Mouse (Mus musculus) left cerebral cortex, postnatal 4 days (tissue): Measurements from ENCODE around the gene Srarp. TPM values are rescaled to one million over a fixed set of nuclear protein-coding genes. Genes with fewer than 3 reads are reported as not detected.

ENCODE experiments used
- DNase-seq: peaks from one replicate; pipeline ENCODE4 v3.0.0-alpha.2; 2022
- intact Hi-C: fragments of 180-260 bp; cut with DNase I; formaldehyde crosslinking; loops from one replicate; pipeline ENCODE4 v1.15.1; 2025
- total RNA-seq, 2 experiments: library from RNA; stranded (reverse); gene quantifications; 2 replicates each; pipeline ENCODE4 v1.2.3; 2021

The Srarp gene
- total RNA-seq, 2 experiments from 2014 or later: 1.5 to 1.8 TPM

DNA sequence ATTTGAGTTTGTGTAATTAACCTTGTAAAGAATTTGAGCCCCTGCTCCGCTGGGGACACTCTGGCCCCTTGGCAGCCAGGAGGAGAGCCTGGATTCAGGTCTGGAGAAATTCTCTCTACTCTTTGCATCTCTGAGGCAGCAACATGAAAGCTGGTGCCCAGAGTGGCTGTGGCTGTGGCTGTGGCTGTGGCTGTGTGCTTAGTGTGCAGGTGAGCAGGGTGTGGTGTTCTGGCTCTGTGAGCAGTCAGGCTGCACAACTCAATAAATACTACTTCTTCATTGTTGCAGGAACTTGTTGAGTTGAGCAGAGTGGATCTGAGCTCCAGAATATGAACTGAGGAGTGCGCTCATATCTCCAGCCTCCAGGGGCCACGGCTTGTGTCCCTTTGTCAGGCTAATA lies 23.0 kb upstream of the Srarp start:
- intact Hi-C loops: no loop called here
- DNase-seq: peak; percentile 17

DNA sequence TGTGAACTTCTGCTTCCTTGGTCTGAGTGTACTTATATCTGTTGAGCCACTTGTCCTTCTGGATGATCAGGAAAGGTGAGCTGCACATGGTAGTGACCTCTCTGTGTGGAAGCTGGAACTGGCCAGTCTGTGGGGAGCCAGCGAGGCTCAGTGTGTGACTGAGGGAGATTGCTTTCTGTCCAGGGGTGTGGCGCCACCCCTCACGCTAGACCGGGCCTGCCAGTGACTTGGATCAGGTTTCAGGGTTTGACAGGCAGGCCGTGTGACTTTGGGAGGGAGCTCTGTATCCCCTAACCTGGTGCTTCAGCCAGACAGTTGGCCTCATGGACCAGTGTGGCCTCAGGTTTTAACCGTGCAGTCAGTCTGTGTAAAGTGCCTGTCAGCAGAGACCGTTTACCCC lies 22.3 kb upstream of the Srarp start:
- no peak for DNase-seq
- intact Hi-C loops: no loop called here

DNA sequence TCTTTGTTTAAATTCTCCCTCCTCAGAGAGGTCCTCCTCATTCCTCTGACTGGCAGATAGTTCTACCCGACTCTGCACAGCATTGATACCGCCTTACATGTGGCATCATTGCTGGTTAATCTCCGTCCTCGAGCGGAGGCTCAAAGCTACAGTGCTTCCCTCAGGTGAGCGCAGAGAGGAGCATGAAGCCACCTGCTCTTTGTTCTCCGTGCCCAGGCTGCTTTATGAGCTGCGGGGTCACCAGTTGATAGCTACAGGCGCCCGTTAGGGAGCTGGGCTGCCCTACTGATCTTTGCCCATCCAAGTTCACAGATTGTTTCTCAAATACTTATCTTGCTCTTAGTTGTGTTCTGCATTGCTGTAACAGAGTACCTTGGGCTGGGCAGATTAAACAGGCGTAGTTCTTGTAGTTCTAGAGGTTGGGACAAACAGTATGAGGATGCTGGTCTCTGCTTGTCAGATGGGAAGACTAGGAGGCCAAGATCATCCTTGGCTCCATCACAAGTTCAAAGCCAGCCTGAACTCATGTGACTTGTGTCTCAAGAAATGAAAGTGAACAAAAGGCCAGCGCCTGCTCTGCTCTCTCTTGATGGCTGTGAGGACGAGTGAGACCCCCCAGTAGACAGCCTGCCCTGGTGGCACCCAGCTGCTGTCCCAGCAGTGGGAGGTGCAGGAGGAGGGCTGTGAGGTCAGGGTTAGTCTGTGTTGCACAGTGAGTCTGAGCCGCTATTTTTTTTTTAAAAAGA lies 20.5 kb upstream of the Srarp start:
- DNase-seq: no peak
- intact Hi-C loops: no loop called here

DNA sequence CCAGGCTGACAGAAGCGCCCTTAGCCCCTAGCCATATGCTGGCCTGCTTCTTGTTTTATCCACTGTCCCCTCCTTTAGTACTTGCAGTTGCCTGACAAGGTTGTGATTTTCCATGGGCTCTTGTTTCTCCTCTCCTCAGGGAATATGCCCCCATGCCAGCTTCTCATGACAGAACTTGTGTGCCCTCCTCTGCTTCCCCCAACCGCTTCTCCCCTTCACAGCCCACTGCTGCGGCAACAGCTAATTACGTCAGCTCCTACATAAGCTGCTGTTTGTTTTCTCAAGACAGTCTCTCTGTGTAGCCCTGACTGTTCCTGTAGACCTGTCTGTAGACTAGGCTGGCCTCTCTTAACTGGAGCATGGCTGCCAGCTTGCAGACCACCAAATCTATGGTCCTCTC lies 19.6 kb upstream of the Srarp start:
- intact Hi-C loops: no loop called here
- DNase-seq: no peak

DNA sequence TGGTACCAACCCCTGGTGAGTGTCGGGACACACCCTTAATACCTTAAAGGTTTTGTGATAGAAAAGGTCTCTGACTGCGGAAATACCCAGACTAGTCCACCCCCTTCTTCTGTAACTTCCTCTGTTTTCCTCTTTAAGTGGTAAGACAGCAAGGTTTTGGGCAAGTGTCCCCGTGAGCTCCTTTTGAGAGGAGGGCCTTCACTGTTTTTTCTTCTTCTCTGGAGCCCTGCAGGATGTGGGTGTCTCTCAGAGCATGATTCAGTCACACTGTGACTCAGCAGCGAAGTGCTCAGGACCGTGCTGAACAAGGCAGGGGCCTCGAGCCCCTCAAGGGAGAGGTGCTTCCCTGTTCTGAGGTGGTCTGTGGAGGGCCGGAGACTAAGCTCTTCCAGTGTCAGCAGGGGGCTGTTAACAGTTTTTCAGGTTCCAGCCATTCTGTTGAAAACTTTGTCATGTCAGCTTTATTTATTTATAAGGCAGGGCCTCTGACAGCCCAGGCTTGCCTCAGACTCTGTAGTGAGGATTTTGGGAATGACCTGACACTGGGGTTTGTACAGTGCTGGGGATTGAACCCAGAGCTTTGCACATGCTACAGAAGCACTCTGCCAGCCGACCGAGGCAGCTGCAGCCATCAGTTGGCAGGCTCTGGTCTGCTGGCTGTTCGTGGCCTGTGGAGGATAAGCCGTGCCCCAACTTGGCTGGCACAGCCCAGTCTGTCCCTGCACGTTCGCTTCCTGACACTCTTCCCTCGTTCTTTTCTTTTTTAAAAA lies 18.9 kb upstream of the Srarp start:
- no peak for DNase-seq
- intact Hi-C loops: no loop called here

DNA sequence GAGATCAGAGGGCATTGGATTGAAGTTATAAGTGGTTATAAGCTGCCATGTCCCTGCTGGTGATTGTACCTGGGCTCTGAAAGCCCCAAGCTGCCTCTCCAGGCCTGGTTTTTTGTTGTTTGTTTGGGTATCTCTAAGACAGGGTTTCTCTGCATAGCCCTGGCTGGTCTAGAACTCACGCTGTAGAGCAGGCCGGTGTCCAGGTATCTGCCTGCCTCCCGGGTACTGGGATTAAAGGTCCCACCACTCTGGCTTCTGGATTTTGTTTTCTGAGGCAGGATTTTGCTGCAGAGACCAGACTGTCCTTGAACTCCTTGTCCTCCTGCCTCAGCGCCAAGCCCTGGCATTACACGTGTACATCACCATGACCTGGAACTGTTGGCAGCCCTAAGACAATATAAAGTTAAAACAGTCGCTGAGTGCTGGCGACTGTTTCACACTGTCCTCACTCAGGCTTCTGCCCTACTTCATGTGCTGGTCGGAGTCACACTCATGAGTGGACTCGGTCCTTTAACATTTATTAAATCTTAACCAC lies 16.1 kb upstream of the Srarp start:
- intact Hi-C loops: no loop called here
- DNase-seq: no peak

DNA sequence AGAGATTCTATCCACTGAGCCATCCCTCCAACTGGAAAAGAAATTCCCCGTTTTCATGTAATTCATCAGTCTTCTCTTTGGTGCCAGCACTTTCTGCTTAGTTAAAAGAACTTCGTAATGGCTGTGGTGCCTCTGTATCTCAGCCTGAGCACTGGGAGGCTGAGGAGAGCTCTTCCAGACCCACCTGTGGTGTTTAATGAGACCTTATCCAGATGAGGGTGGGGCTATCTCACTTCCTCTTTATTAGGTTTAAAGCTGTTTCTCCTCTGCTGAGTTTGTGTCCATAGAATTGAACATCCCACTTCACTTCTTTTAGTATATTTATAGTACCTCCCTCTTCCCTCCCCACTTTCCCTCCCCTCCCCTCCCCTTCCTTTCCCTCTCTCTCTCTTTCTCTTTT lies 15.3 kb upstream of the Srarp start:
- intact Hi-C loops: no loop called here
- no peak for DNase-seq

DNA sequence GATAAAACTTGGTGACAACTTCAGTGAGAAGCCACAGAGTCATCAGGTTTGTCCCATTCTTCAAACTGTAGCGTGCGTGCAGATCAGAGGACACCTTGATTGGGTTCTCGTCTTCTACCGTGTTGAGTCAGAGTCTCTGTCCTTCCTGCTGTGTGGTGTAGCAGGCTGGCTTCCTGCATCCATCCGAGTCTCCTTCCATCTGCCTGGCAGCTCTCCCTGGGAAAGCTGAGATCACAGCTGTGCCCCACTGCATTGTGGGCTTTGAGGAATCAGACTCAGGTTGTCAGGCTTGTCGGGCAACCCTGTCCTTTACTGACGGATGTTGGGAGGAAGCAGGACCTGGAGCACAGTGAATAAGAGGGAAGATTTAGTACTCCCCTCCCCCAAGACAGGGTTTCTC lies 10.3 kb upstream of the Srarp start:
- intact Hi-C loops: no loop called here
- DNase-seq: no peak

DNA sequence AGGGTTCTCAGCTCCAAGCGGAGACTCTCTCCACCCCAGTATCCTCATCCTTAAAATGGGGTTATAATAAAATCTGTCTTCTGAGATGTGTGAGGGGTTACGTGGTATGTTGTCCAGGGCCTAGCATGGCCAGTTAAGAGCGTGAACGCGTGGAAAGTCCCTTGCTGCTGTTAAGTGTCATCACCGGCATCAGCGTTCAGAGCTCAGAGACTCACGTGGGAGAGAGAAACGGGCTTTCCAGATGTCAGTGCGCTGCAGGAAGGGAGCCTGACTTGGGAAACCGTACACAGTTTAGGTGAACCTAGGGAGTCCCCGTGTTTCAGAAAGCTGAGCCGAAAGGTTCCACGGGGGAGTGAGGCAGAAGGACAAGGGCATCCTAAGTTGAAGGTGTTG lies 9.4 kb upstream of the Srarp start:
- intact Hi-C loops: no loop called here
- DNase-seq: no peak

DNA sequence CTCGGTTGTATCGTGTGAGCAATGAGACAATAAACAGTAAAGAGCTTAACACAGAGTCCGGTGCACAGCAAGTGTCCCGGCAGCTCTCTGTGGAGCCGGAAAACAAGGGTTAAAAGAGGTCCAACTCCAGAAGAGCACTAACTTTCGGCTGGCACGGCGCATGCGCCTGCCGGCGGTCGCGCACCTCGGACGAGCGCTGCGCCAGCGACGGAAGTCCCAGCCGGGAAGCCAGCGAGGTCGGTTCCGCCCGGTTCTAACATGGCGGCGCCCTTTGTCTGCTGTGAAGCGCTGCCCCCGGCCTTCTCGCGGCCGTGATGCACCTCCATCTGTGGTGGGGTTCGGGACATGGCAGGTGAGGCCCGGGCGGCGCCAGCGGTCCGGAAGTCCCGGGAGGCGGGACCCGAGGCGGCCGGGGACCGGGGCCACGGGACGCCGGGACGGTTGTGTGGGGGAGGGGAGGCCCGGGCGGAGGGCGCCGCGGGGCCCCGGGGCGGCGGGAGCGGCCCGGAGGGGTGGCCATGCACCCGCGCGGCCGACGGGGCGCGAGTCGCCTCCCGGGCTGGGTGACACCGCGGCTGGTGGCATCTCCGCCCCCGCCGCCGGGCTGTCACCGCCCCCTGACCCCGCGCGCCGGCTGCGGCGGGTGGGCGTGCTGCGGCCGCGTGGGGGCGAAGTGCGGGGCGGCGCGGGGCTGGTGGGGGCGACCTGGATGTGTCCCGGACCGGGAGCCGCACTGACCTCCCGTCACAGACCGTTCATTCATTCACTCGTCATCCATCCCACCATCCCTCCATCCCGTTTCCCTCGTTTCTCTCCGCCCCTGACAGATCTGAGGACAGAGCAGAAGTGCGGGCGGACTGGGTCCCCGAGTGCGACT lies 8.8 kb upstream of the Srarp start, which contains the start of gene Zbtb17:
Gene Zbtb17, plus strand, starts transcription at position 204 of the 877 bp plus-strand sequence.
- intact Hi-C loops: no loop called here
- peak; percentile 91 for DNase-seq

DNA sequence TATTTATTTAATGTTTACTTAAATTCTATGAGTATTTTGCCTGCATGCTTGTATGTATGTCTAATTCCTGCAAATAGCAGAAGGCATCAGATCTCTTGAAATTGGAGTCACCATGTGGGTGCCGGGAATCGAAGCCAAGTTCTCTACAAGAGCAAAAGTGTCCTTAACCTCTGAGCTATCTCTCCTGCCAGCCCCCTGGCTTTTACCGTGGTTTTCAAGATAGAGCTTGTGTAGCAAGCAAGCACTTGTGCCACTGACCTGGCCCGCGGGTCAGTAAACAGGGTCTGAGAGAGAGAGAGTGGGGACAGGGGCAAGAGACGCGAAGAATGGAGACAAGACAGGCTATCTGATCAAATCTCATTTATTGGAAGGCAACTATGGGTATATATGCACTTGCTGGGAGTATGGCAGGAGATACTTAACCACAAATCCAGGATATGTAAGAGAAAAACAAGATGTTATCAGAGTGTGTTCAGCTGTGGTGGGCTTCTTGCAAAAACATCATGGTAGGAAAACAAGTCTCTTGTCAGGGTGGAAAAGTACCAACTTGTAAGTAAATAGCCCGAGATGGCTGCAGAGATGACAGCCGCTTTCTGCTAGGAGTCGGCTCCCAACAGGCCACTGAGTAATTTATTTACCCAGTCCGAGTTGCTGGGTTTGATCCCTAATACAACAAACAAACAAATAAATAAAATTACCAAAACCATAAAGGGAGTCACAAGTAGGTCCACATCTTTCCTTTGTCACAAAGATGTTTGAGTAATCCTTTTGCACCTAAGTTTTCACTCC lies 7.9 kb upstream of the Srarp start:
- no peak for DNase-seq
- intact Hi-C loops: no loop called here

DNA sequence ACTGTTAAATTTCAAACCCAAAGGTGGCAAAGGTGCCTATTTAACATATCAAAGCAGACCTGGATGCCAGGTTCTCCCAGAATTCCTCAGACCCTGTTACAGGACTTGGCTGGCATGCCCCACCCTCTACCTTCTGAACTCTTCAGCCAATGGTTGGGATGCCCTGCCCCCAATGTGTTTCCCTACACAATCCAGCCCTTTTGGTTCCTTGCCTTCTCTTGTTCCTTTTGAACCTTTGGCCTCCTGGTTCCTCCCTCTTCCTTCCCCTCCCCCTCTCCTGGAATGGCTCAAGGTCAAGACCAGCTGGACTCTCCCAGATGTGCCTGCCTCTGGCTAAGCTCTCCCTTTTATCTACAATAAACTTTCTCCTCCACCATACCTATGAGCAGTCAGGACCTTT lies 5.0 kb upstream of the Srarp start:
- DNase-seq: no peak
- intact Hi-C loops: no loop called here

DNA sequence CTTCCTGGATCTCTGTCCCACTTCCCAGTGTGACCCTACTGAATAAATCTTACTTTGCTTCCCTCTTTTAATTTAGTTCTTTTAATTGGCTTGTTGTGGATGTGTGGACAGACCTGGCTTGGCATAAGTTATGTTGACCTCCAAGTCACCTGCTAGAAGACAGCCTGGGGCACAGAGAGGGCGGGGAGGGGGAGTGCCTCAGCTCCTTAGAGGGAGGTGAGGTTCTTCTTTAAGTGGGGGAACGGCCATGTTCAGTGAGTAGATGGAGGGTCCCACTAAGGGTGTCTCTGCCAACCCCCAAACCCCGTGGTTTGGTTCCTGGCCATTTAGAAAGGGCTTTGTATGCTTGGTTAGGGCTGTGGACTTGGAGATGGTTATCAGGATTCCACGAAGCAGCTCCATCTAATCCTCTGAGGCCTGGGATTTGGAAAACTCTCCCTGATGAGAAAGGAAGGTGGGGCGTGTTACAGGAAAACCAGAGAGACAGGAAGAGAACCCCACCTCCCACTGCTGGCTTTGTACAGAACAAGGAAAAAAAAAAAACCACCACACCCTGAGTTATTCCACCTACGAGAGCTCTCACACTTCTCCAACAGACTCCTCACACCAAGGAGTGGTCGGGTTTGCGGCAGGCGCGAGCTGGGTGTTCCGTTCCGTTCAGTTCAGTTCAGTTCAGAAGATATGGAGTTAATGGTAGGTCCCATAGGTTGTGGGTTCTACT lies 3.3 kb upstream of the Srarp start:
- DNase-seq: no peak
- intact Hi-C loops: no loop called here

DNA sequence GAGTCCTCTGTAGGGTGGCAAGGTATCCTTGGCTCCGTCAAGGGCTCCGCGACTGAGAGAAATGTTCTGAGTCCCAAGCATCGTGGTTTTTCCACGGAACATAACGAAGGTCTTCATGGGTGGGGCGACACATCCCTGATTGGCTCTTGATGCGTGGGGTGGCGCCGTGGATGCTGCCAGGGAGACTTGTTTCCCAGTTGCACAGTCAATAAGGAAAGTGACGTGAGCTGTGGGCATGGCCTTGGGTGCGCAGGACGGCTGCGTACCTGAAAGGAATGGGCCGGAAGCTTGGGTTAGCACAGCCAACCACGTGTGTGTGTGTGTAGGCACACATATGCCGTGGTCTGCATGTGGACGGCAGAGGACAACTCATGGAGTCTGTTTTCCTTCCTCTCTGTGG lies 2.7 kb downstream of the Srarp start:
- intact Hi-C loops: no loop called here
- no peak for DNase-seq

DNA sequence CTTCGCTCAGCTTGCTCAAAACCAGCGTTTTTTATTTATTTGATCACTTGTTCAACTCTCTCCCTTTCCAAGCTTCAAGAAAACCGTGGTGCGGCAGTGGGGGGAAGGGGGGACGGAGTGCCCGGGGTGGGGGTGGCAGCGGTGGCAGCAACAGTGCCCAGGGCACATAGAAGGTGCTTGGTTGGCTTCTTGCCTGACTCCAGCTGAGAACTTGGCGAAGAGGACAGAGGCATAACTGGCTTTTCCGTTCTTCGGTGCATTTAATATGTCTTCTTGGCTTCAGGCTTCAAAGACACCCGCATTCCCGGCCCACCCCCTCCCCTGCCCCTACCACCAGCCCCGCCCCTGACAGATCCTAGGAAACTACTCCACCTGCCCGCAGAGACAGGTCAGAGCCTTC lies 3.2 kb downstream of the Srarp start:
- DNase-seq: peak; percentile 67
- intact Hi-C loops: no loop called here

DNA sequence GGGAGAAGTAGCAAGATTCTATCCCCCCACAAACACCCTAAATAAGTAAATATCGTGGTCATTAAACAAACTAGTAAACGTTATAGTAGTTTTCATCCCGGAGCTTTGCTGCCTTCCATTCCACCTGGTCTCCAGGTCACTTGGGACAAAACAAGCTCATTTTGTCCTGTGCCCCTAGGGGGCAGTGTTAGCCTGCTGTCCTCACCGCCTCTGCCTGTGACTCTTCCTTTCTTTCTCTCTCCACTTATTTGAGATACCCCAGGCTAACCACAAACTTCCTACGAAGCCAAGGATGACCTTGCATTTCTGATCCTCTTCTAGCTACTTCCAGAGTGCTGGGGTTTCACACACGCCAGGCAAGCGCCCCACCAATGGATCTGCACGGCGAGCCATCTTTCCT lies 4.9 kb downstream of the Srarp start:
- peak; percentile 68 for DNase-seq
- intact Hi-C loops: no loop called here

DNA sequence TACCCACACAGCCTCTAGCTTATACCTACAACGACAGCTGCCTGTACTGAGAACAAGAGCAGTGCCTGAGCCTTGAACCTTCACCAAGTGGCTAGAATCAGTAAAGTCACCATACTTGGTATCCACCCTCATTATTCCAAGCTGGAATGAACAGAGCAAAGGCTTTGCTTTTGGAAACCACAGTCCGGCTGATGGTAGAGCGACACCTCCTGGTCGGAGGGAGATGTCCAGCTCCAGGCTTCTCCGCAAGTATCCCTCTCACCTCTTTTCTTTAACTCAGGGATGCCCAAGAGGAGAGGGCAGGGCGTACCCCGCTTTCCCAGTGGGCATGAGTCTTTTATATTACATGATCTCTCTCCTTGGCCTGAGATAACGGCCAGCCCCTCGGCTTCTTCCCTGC lies 6.1 kb downstream of the Srarp start:
- intact Hi-C loops: no loop called here
- peak; percentile 36 for DNase-seq

DNA sequence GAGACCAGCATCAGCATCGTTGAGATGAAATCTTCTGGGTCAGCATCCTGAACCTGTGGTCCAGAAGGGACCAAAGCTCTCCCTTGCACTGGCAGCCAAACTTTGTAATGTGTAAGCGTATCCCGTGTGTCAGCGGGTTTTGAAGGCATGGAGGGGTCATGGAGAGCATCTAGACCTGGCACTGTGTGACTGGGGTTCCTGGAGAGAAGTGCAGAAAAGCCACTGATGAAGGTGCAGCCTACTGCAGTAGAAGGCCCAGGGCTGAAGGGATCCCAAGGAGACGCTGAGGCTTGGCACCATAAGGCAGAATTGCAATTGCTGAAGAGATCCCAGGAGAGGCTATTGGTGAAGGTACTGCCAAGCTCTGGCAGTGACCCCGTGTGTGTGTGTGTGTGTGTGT lies 6.5 kb downstream of the Srarp start:
- no peak for DNase-seq
- intact Hi-C loops: no loop called here

DNA sequence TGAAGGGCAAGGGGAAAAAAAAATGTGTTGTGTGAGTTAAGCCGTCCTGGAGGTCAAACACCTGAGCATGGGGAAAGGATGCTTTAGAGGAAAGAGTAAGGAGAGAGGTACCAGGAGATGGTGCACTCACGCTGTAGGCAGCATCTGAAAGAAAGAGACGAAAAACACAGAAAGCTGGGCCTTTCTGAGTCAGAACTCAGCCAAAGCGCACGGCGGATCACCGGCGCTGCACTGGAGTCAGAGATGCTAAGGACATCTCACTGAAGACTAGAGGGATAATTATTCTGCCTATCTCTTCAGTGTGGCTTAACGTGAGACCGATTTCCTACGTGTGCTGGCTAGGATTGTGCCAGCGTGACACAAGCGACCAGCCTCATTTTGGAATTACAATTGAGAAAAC lies 8.0 kb downstream of the Srarp start:
- DNase-seq: no peak
- intact Hi-C loops: no loop called here
